Mouse (Mus musculus) MEL (cell line): Measurements from ENCODE around the gene Syna.

ENCODE experiments used
- NRF1 ChIP-seq: IDR thresholded peaks from 2 replicates; pipeline ENCODE4 v1.6.1; 2014; ENCODE audit warnings: low read depth, mild to moderate bottlenecking, inconsistent platforms, low read length, improper control_type of control experiment, moderate library complexity; ENCODE audit not compliant: poor library complexity, insufficient read depth, severe bottlenecking
- POLR2A ChIP-seq, 2 experiments: IDR thresholded peaks; 2 replicates each; pipeline ENCODE4 v1.6.1; 2011 to 2012; ENCODE audit warnings: low read length in 2 of 2, mild to moderate bottlenecking in 2 of 2, control low read depth in 1 of 2, improper control_type of control experiment in 1 of 2, low read depth in 1 of 2, moderate library complexity in 1 of 2; ENCODE audit not compliant: control insufficient read depth in 1 of 2, insufficient read depth in 1 of 2, poor library complexity in 1 of 2
- USF1 ChIP-seq: IDR thresholded peaks from 2 replicates; pipeline ENCODE4 v1.6.1; 2014; ENCODE audit warnings: low read depth, mild to moderate bottlenecking, inconsistent platforms, low read length, improper control_type of control experiment, moderate library complexity
- ZC3H11A ChIP-seq: IDR thresholded peaks from 2 replicates; pipeline ENCODE4 v1.6.1; 2012; ENCODE audit warnings: low read depth, mild to moderate bottlenecking, inconsistent platforms, low read length, improper control_type of control experiment

- TF ChIP-seq USF1 (no peak), ZC3H11A (no peak), NRF1 (no peak), POLR2A (IDR thresholded peaks at IDR 0.05; ENCODE audit: control insufficient read depth in 1 of 2, insufficient read depth in 1 of 2, low read depth in 1 of 2, low read length in 2 of 2, poor library complexity in 1 of 2) (no peak)
These were observed 32.1 kb upstream of the Syna start for GRCm38 (mm10) chr5:134592026-134592581.
